Mouse (Mus musculus) bone marrow macrophage, adult 2 months (primary cell): Measurements from ENCODE around the gene Lgi4. TPM values are rescaled to one million over a fixed set of nuclear protein-coding genes. Genes with fewer than 3 reads are reported as not detected.

Experiments used
- H3K27ac ChIP-seq: 2 replicates; pipeline ENCODE4 v1.5.1; 2012; ENCODE audit warnings: low read depth, low read length; ENCODE audit not compliant: insufficient read depth
- H3K4me1 ChIP-seq: 2 replicates; pipeline ENCODE4 v1.6.1; 2012; ENCODE audit warnings: low read length; ENCODE audit not compliant: control insufficient read depth, insufficient read depth
- H3K4me3 ChIP-seq: 2 replicates; pipeline ENCODE4 v1.5.1; 2012; ENCODE audit warnings: mild to moderate bottlenecking, low read length, moderate library complexity; ENCODE audit not compliant: insufficient read depth
- CTCF ChIP-seq: IDR thresholded peaks from 2 replicates; pipeline ENCODE4 v1.5.1; 2012; ENCODE audit warnings: low read depth, mild to moderate bottlenecking, low read length, moderate library complexity
- POLR2A ChIP-seq: IDR thresholded peaks from 2 replicates; pipeline ENCODE4 v1.6.1; 2012; ENCODE audit warnings: mild to moderate bottlenecking, low read depth, low read length, borderline replicate concordance
- polyA plus RNA-seq: library from polyadenylated mRNA; stranded (reverse); fragments of >200 nt; gene quantifications from 2 replicates; pipeline ENCODE4 v1.2.4, GENCODE M21; 2012; ENCODE audit not compliant: missing spikeins, insufficient read depth, insufficient read length

Lgi4 gene
- polyA plus RNA-seq, 1 experiment: 0.78 TPM

- H3K4me3 ChIP-seq: no peak overlapping the region
- TF ChIP-seq POLR2A (no peak), CTCF (peak; percentile 23; the same call in 1 of the 2 replicates)
- no peak overlapping the region for H3K27ac ChIP-seq
- peaks cover 6% of the 10 kb centered on the region; the same call in 1 of the 2 replicates for H3K4me1 ChIP-seq
These were observed 39.8 kb downstream of the Lgi4 start for GRCm38 (mm10) chr7:31098697-31099611.

- peaks cover 6% of the 10 kb centered on the region; the same call in 1 of the 2 replicates for H3K4me1 ChIP-seq
- no peak for TF ChIP-seq POLR2A
- TF ChIP-seq CTCF: no peak
- H3K27ac ChIP-seq: no peak overlapping the region
- H3K4me3 ChIP-seq: no peak overlapping the region
These were observed 40.5 kb downstream of the Lgi4 start for GRCm38 (mm10) chr7:31099612-31099982.

- H3K4me3 ChIP-seq: no peak overlapping the region
- no peak overlapping the region for H3K27ac ChIP-seq
- peaks cover 9% of the 10 kb centered on the region for H3K4me1 ChIP-seq
- TF ChIP-seq CTCF: no peak
- no peak for TF ChIP-seq POLR2A
These were observed 41.6 kb downstream of the Lgi4 start for GRCm38 (mm10) chr7:31100786-31101185.

GRCm38 (mm10) chr7:31105061-31105768 is 46.1 kb downstream of the Lgi4 start:
- H3K4me3 ChIP-seq: peak overlapping the region; percentile 20; the same call in 1 of the 2 replicates
- H3K27ac ChIP-seq: no peak overlapping the region
- H3K4me1 ChIP-seq: peaks cover 15% of the 10 kb centered on the region
- TF ChIP-seq CTCF (peak; percentile 99), POLR2A (no peak)

GRCm38 (mm10) chr7:31106166-31106565 is 47.0 kb downstream of the Lgi4 start:
- Histone ChIP-seq H3K27ac (no peak overlapping the region), H3K4me1 (peaks cover 17% of the 10 kb centered on the region), H3K4me3 (no peak overlapping the region)
- no peak for TF ChIP-seq POLR2A
- no peak for TF ChIP-seq CTCF

GRCm38 (mm10) chr7:31107781-31108180 is 48.6 kb downstream of the Lgi4 start:
- peaks cover 25% of the 10 kb centered on the region for H3K4me1 ChIP-seq
- TF ChIP-seq CTCF (no peak), POLR2A (no peak)
- no peak overlapping the region for H3K27ac ChIP-seq
- H3K4me3 ChIP-seq: no peak overlapping the region

GRCm38 (mm10) chr7:31109091-31109490 is 49.9 kb downstream of the Lgi4 start:
- TF ChIP-seq CTCF (no peak), POLR2A (no peak)
- peaks cover 25% of the 10 kb centered on the region for H3K4me1 ChIP-seq
- no peak overlapping the region for H3K4me3 ChIP-seq
- H3K27ac ChIP-seq: no peak overlapping the region

- Histone ChIP-seq H3K4me3 (no peak overlapping the region), H3K4me1 (peaks cover 25% of the 10 kb centered on the region), H3K27ac (no peak overlapping the region)
- no peak for TF ChIP-seq CTCF
- TF ChIP-seq POLR2A: no peak
These were observed 50.7 kb downstream of the Lgi4 start for GRCm38 (mm10) chr7:31109796-31110195.

- Histone ChIP-seq H3K27ac (peak overlapping the region; percentile 59), H3K4me1 (peaks cover 22% of the 10 kb centered on the region), H3K4me3 (peak overlapping the region; percentile 3; the same call in 1 of the 2 replicates)
- TF ChIP-seq CTCF: no peak
These were observed 51.8 kb downstream of the Lgi4 start for GRCm38 (mm10) chr7:31110861-31111385.
